Mouse (Mus musculus): ENCODE results near the gene Oxt. TPM values are rescaled to one million over a fixed set of nuclear protein-coding genes. Genes with fewer than 3 reads are reported as not detected.

Oxt gene
- polyA plus RNA-seq, 1 experiment from 2014 or later = not detected

DNA sequence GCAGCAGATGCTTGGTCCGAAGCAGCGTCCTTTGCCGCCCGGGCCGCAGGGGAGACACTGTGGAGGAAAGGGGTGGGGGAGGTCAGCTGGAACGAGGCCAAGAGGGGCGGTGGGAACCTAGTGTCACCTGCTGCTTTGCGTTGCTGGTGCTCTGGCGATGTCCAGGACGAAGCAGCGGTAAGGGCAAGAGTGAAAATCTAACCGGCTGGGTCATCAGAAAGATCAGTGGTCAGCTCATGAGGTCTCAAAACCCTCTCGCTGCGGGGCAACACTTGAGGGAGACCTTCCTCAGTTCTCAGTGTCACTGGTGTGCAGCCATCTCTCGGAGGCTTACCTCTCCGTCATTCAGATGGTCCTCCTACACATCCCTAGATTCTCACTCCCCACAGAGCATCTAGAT is 5.2 kb downstream of the Oxt start:
- Histone ChIP-seq H3K4me2 (peak overlapping the region; percentile 63), H3K27me3 (peaks cover 71% of the 10 kb centered on the region), H3K27ac (no peak overlapping the region), H3K4me1 (peaks cover 32% of the 10 kb centered on the region), H3K36me3 (no peaks in the 10 kb centered on the region), H3K9me3 (replicated peaks) (no peaks in the 10 kb centered on the region), H3K9ac (0 out of 2 replicates have a peak overlapping the region, but pooled peaks have one; percentile 23), H3K4me3 (replicated peaks) (peak overlapping the region; percentile 39)
- ATAC-seq (replicated peaks; ENCODE audit: low FRiP score) = no peak
- WGBS = 3% methylated on average over 16 of the region's 16 CpGs

- Histone ChIP-seq H3K27ac (no peak within 1 kb of the TSS), H3K4me2 (peak within 1 kb of the TSS; percentile 63; the same call in 1 of the 2 replicates), H3K4me3 (replicated peaks) (no peak within 1 kb of the TSS), H3K36me3 (no peaks in the 10 kb centered on the region), H3K27me3 (peaks cover 57% of the 10 kb centered on the region), H3K9ac (no peak within 1 kb of the TSS), H3K9me3 (replicated peaks) (no peaks in the 10 kb centered on the region), H3K4me1 (peaks cover 19% of the 10 kb centered on the region)
- ATAC-seq (replicated peaks; ENCODE audit: low FRiP score) = no peak
- WGBS = 43% methylated on average over 10 of the region's 10 CpGs
Measured at GRCm38 (mm10) chr2:130582552-130582951, 6.6 kb downstream of the Oxt start, which contains the start of gene Avp. TSS of gene Avp (minus strand) at chr2:130582554.

GRCm38 (mm10) chr2:130583902-130584560 is 8.1 kb downstream of the Oxt start:
- Histone ChIP-seq H3K27me3 (peaks cover 43% of the 10 kb centered on the region), H3K27ac (no peak overlapping the region), H3K9me3 (replicated peaks) (no peaks in the 10 kb centered on the region), H3K36me3 (no peaks in the 10 kb centered on the region), H3K9ac (no peak overlapping the region), H3K4me3 (replicated peaks) (no peak overlapping the region), H3K4me2 (no peak overlapping the region), H3K4me1 (peaks cover 16% of the 10 kb centered on the region)
- no peak for ATAC-seq (replicated peaks; ENCODE audit: low FRiP score)
- WGBS = 78% methylated on average over 10 of the region's 10 CpGs

GRCm38 (mm10) chr2:130586016-130586415 is 10.0 kb downstream of the Oxt start:
- Histone ChIP-seq H3K4me2 (no peak overlapping the region), H3K36me3 (peaks cover 13% of the 10 kb centered on the region), H3K27me3 (peaks cover 23% of the 10 kb centered on the region), H3K4me1 (peaks cover 3% of the 10 kb centered on the region), H3K27ac (no peak overlapping the region), H3K4me3 (replicated peaks) (no peak overlapping the region), H3K9ac (no peak overlapping the region), H3K9me3 (replicated peaks) (no peaks in the 10 kb centered on the region)
- no peak for ATAC-seq (replicated peaks; ENCODE audit: low FRiP score)
- 83% methylated on average over 6 of the region's 6 CpGs for WGBS

DNA sequence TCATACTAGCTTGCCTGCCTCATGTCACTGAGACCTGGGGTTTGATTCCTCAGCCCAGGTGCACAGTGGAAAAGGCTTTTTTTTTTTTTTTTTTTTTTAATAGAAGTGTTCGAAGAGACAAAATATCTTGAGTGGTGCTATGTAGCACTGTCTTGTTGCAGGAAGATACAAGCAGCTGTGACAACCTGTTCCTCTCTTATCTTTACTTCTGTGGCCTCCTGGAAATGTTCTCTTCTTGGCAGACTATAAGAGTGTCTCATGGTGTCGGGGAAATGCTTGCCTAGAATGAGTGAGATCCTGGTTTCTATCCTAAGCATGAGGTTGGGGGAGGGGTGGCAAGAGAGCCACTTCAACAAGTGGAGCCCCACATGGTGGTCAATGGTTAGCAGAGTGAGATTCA is 12.4 kb downstream of the Oxt start:
- Histone ChIP-seq H3K9ac (no peak overlapping the region), H3K4me2 (no peak overlapping the region), H3K27me3 (no peaks in the 10 kb centered on the region), H3K4me3 (replicated peaks) (no peak overlapping the region), H3K4me1 (no peaks in the 10 kb centered on the region), H3K36me3 (peaks cover 26% of the 10 kb centered on the region), H3K27ac (no peak overlapping the region), H3K9me3 (replicated peaks) (no peaks in the 10 kb centered on the region)
- WGBS = 85% methylated on average over 2 of the region's 2 CpGs
- no peak for ATAC-seq (replicated peaks; ENCODE audit: low FRiP score)

DNA sequence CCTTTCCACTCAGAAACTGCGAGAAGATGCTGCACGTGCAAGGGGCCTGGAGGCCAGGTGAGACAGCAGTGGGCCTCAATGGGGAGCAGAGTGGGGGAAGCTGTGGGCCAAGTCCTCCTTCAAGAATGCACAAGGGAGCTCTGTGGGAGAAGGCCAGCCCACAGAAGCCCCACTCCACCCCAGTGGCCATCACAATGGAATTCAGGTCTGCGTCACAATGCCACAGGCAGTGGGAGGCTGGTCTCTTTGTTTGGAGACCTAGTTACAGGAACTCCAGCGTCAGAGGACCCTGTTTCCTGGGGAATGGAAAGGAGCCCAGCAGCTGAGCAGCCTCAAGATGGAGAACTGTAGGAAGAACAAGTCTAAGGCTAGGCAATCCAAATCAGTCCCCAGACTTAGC is 13.2 kb downstream of the Oxt start:
- Histone ChIP-seq H3K36me3 (peaks cover 29% of the 10 kb centered on the region), H3K4me3 (replicated peaks) (no peak overlapping the region), H3K27me3 (no peaks in the 10 kb centered on the region), H3K4me2 (no peak overlapping the region), H3K27ac (no peak overlapping the region), H3K9me3 (replicated peaks) (no peaks in the 10 kb centered on the region), H3K9ac (no peak overlapping the region), H3K4me1 (no peaks in the 10 kb centered on the region)
- WGBS = 75% methylated on average over 4 of the region's 4 CpGs
- no peak for ATAC-seq (replicated peaks; ENCODE audit: low FRiP score)

DNA sequence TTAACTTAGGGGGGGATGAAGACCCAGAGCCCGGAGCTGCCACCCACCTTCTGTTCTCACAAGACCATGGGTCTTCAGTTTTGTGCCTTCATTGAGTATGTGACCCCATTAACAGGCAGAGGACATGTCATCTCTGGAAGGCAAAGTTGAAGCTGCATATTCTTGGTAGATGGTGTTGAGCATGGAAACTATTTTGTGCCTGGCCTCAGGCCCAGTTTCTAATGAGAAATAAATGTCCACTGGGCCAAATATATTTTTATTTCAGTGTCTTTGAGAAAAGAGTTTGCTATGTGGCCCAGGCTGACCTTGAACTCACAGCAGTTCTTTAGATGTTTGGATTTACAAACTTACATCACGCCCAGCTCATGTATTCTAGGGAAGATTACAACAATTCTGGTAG is 13.8 kb downstream of the Oxt start:
- ATAC-seq (replicated peaks; ENCODE audit: low FRiP score) = no peak
- Histone ChIP-seq H3K4me2 (no peak overlapping the region), H3K27ac (no peak overlapping the region), H3K27me3 (no peaks in the 10 kb centered on the region), H3K36me3 (peaks cover 32% of the 10 kb centered on the region), H3K9ac (no peak overlapping the region), H3K4me3 (replicated peaks) (no peak overlapping the region), H3K4me1 (no peaks in the 10 kb centered on the region), H3K9me3 (replicated peaks) (no peaks in the 10 kb centered on the region)
- WGBS = 90% methylated on average over 2 of the region's 2 CpGs

- no peak overlapping the region for H3K4me3 ChIP-seq (replicated peaks)
- H3K27ac ChIP-seq = no peak overlapping the region
- H3K4me2 ChIP-seq = no peak overlapping the region
- WGBS = 94% methylated on average over 2 of the region's 2 CpGs
- no peaks in the 10 kb centered on the region for H3K9me3 ChIP-seq (replicated peaks)
- H3K4me1 ChIP-seq = no peaks in the 10 kb centered on the region
- peaks cover 45% of the 10 kb centered on the region for H3K36me3 ChIP-seq
- H3K27me3 ChIP-seq = no peaks in the 10 kb centered on the region
- no peak overlapping the region for H3K9ac ChIP-seq
- ATAC-seq (replicated peaks; ENCODE audit: low FRiP score) = no peak
Measured at GRCm38 (mm10) chr2:130591016-130591415, 15.0 kb downstream of the Oxt start.

DNA sequence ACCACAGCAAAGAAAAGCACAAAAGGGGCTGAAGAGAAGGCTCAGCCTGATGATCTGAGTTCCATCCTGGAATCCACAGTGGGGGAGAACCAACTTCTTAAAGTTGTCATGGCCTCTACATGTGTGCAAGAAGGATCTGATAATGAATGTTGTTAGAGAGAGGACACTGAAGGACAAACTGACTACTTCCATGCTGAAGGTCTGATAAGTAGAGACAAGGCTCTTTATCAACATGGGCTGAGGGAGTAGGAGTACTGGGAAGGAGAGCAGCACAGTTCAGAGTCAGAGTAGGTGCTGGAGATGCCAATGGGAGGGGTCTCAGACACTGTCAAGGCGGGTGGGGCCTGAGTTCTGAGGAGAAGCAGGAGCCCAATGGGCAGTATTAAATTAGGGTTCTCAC is 19.6 kb downstream of the Oxt start:
- H3K27ac ChIP-seq = no peak overlapping the region
- no peak overlapping the region for H3K4me2 ChIP-seq
- H3K36me3 ChIP-seq = peaks cover 80% of the 10 kb centered on the region
- no peak overlapping the region for H3K9ac ChIP-seq
- no peak overlapping the region for H3K4me3 ChIP-seq (replicated peaks)
- 85% methylated on average over 1 of the region's 1 CpGs for WGBS
- H3K9me3 ChIP-seq (replicated peaks) = no peaks in the 10 kb centered on the region
- H3K27me3 ChIP-seq = no peaks in the 10 kb centered on the region
- ATAC-seq (replicated peaks; ENCODE audit: low FRiP score) = no peak
- no peaks in the 10 kb centered on the region for H3K4me1 ChIP-seq

- H3K36me3 ChIP-seq = peaks cover 86% of the 10 kb centered on the region
- H3K27me3 ChIP-seq = no peaks in the 10 kb centered on the region
- no peak overlapping the region for H3K9ac ChIP-seq
- 14% methylated on average over 1 of the region's 1 CpGs for WGBS
- no peak overlapping the region for H3K27ac ChIP-seq
- no peak overlapping the region for H3K4me2 ChIP-seq
- H3K4me3 ChIP-seq (replicated peaks) = no peak overlapping the region
- no peak for ATAC-seq (replicated peaks; ENCODE audit: low FRiP score)
- H3K4me1 ChIP-seq = no peaks in the 10 kb centered on the region
- H3K9me3 ChIP-seq (replicated peaks) = no peaks in the 10 kb centered on the region
Measured at GRCm38 (mm10) chr2:130597601-130598010, 21.6 kb downstream of the Oxt start.

DNA sequence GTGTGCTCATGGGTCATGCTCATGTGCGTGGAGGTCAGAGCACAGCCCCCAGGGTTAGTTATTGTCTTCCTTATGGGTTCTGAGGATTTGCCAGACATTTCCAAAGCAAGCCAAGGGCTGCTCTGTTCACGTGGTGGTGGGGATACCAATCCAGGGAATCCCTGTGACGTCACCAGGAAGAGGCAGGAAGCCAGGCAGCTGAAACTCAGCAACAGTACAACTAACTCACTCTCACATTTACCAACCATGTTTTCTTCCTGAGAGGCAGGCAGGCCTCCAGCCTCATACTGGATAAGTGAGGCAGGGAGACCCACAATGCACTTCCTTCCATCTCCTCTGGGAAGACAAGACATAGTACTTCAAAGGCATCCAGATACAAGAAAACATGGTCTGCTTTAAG is 22.4 kb downstream of the Oxt start:
- Histone ChIP-seq H3K9ac (no peak overlapping the region), H3K27me3 (no peaks in the 10 kb centered on the region), H3K4me1 (no peaks in the 10 kb centered on the region), H3K27ac (no peak overlapping the region), H3K9me3 (replicated peaks) (no peaks in the 10 kb centered on the region), H3K4me2 (no peak overlapping the region), H3K4me3 (replicated peaks) (no peak overlapping the region), H3K36me3 (peaks cover 89% of the 10 kb centered on the region)
- no peak for ATAC-seq (replicated peaks; ENCODE audit: low FRiP score)
- 76% methylated on average over 3 of the region's 3 CpGs for WGBS

DNA sequence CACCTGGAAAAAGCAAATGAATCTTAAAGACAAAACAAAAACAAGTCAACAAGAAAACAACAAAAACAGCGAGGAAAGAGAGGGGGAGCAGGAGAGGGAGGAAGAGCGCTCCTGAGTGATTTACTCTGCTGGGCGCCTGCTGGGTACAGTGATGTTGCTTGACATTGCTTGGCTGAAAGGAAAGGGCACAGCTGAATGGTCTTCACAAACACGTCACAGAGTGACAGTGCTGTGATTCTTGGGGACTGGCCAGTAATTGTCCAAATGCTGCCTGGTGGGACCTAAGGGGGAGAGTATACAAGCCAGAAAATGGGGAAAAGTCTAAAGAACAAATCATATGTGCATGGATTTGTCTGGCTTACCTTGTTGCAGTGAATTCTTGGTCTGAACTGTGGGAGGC is 26.2 kb downstream of the Oxt start:
- 85% methylated on average over 4 of the region's 4 CpGs for WGBS
- no peak overlapping the region for H3K4me3 ChIP-seq (replicated peaks)
- H3K36me3 ChIP-seq = peaks cover 66% of the 10 kb centered on the region
- no peak overlapping the region for H3K9ac ChIP-seq
- H3K27ac ChIP-seq = no peak overlapping the region
- H3K27me3 ChIP-seq = no peaks in the 10 kb centered on the region
- no peaks in the 10 kb centered on the region for H3K9me3 ChIP-seq (replicated peaks)
- ATAC-seq (replicated peaks; ENCODE audit: low FRiP score) = no peak
- H3K4me2 ChIP-seq = no peak overlapping the region
- no peaks in the 10 kb centered on the region for H3K4me1 ChIP-seq

DNA sequence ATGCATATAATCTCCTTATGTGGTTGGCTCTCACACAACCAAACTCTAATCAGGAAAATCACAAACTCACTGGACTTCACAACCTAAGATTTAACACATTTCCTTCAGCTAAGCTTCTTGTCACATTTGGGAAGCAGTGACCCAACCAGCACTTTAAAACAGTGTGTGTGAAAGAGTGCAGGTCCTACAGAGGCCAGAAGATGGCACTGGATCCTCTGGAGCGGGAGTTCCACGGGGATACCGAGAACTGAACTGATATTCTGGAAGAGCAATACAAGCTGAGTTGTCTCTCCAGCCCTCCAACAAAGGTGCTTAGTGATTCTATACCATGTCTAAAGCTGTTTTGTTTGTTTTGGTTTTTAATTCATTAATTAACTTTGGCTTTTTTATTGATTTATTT is 37.1 kb downstream of the Oxt start:
- Histone ChIP-seq H3K27me3 (no peaks in the 10 kb centered on the region), H3K9ac (no peak overlapping the region), H3K4me2 (no peak overlapping the region), H3K36me3 (peaks cover 48% of the 10 kb centered on the region), H3K4me1 (no peaks in the 10 kb centered on the region), H3K9me3 (replicated peaks) (no peaks in the 10 kb centered on the region), H3K4me3 (replicated peaks) (no peak overlapping the region), H3K27ac (no peak overlapping the region)
- WGBS = 72% methylated on average over 3 of the region's 3 CpGs
- no peak for ATAC-seq (replicated peaks; ENCODE audit: low FRiP score)

All from kidney, embryonic 15.5 days (tissue).